14 mouse cellular contexts compared by ENCODE assay signal in the genomic region with DNA sequence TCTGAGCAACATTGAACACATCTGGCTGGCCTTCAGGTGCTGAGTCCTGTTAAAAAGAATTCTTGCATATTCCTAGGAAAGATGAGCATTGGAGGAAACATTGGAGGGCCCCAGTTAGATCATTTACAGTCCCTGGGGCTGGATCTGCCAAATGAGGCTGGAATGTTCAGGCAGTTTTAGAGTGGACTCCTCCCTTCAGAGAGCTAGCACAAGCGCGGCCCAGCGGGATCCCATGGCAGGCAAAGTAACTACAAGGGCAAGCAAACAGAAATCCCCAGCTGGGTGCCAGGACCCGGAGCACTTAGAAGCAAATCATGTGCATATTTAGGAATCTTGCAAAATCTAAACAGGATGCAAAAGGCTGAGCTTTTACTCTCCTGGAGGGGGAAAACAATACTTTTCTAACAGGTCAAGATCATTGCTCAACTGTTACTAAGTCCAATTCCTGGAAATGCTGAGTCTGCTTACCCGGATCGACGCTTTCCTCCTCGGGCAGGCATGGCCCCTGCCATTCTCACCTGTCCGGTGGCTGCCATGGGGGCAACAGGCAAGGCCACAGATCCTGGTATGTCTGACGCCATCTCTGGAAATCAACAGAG. TPM values are rescaled to one million over a fixed set of nuclear protein-coding genes. Genes with fewer than 3 reads are reported as not detected.
DNase-seq lines count a peak whose midpoint lies in the region; ATAC-seq and TF ChIP-seq lines count a peak whose summit lies in the region.
"Had no signal": no experiment of that assay in that cellular context is flagged by ENCODE, and none has a peak within 500 bp of the region (broad histone marks: within the 10 kb centered on the region; RNA-seq: fewer than 3 reads in every experiment).

No protein-coding gene starts in this region.

- no peaks in the 10 kb centered on the region for H3K9me3 ChIP-seq in embryonic facial prominence, embryonic 12.5 days
- no peaks in the 10 kb centered on the region for H3K9me3 ChIP-seq in lung, postnatal 0 days (ENCODE audit: low read length)
- H3K9me3 ChIP-seq: limb, embryonic 15.5 days; megakaryocyte, embryonic 14.5 days; neural tube, embryonic 12.5 days had no signal

- peak; percentile 35 for DNase-seq in adrenal gland, postnatal 10 days
- no peak for DNase-seq in adrenal gland, adult 18-20 months (ENCODE audit: low spot score in 2 of 2)
- DNase-seq in left cerebral cortex, adult 2 months (ENCODE audit: extremely low spot score in 1 of 2, low spot score in 2 of 2), result no peak
- DNase-seq in left cerebral cortex, postnatal 36 days (ENCODE audit: low spot score in 2 of 2), result no peak
- DNase-seq in lung, postnatal 0 days (ENCODE audit: low spot score), result peak; percentile 35
- no peak for DNase-seq in cerebellum, adult 2 months
- no peak for DNase-seq in ovary, postnatal 14 days (ENCODE audit: low spot score)
- DNase-seq: adrenal gland, adult 8-10 months; cerebellum, adult 9-11 months; right cerebral cortex, postnatal 4 days had no signal

- no peak overlapping the region for H3K9ac ChIP-seq in embryonic facial prominence, embryonic 12.5 days
- no peak overlapping the region for H3K9ac ChIP-seq in lung, postnatal 0 days (replicated peaks; ENCODE audit: low read depth)
- H3K9ac ChIP-seq: limb, embryonic 15.5 days; neural tube, embryonic 12.5 days had no signal

- no peak overlapping the region for H3K4me2 ChIP-seq in embryonic facial prominence, embryonic 12.5 days (replicated peaks)
- H3K4me2 ChIP-seq in lung, postnatal 0 days (replicated peaks; ENCODE audit: low read depth, low read length), result no peak overlapping the region
- H3K4me2 ChIP-seq: limb, embryonic 15.5 days; neural tube, embryonic 12.5 days had no signal

- no peak for TF ChIP-seq POLR2A in cerebellum, adult 2 months (IDR thresholded peaks at IDR 0.05; ENCODE audit: borderline replicate concordance, insufficient read depth, low read length)

- TF ChIP-seq EP300 in lung, postnatal 0 days (IDR thresholded peaks at IDR 0.05), result no peak

- no peaks in the 10 kb centered on the region; the same call in 1 of the 2 replicates for H3K4me1 ChIP-seq in embryonic facial prominence, embryonic 12.5 days
- H3K4me1 ChIP-seq in lung, postnatal 0 days (ENCODE audit: insufficient read depth, low read depth, low read length), result no peaks in the 10 kb centered on the region
- no peaks in the 10 kb centered on the region for H3K4me1 ChIP-seq in cerebellum, adult 2 months (ENCODE audit: control insufficient read depth, insufficient read depth, low read length)
- H3K4me1 ChIP-seq: limb, embryonic 15.5 days; neural tube, embryonic 12.5 days had no signal

- WGBS in embryonic facial prominence, embryonic 12.5 days, result 60% methylated on average over 10 of the region's 10 CpGs
- 60% methylated on average over 10 of the region's 10 CpGs for WGBS in lung, postnatal 0 days
- WGBS in cerebellum, adult 2 months, result 86% methylated on average over 10 of the region's 10 CpGs

- no peak for ATAC-seq in embryonic facial prominence, embryonic 12.5 days (ENCODE audit: insufficient number of reproducible peaks, insufficient read depth, low FRiP score, low TSS enrichment)
- ATAC-seq in lung, postnatal 0 days, result peak; percentile 41

- no peak overlapping the region for H3K4me3 ChIP-seq in left cerebral cortex, adult 2 months
- no peak overlapping the region for H3K4me3 ChIP-seq in embryonic facial prominence, embryonic 12.5 days
- no peak overlapping the region for H3K4me3 ChIP-seq in lung, postnatal 0 days (ENCODE audit: low read depth, low read length)
- H3K4me3 ChIP-seq in cerebellum, adult 2 months (replicated peaks; ENCODE audit: insufficient read depth, low read depth, low read length), result no peak overlapping the region
- H3K4me3 ChIP-seq: limb, embryonic 15.5 days; megakaryocyte, embryonic 14.5 days; neural tube, embryonic 12.5 days had no signal

- H3K36me3 ChIP-seq in embryonic facial prominence, embryonic 12.5 days, result peaks cover 10% of the 10 kb centered on the region; the same call in 1 of the 2 replicates
- H3K36me3 ChIP-seq in lung, postnatal 0 days (ENCODE audit: insufficient read depth, low read length), result no peaks in the 10 kb centered on the region
- H3K36me3 ChIP-seq: limb, embryonic 15.5 days had no signal

- H3K27ac ChIP-seq in left cerebral cortex, adult 2 months, result peak overlapping the region; percentile 28; the same call in 1 of the 2 replicates
- H3K27ac ChIP-seq in embryonic facial prominence, embryonic 12.5 days, result peak overlapping the region; percentile 30; the same call in 1 of the 2 replicates
- no peak overlapping the region for H3K27ac ChIP-seq in lung, postnatal 0 days (ENCODE audit: low read length)
- no peak overlapping the region for H3K27ac ChIP-seq in cerebellum, adult 2 months (ENCODE audit: insufficient read depth, low read length)
- H3K27ac ChIP-seq: limb, embryonic 15.5 days; neural tube, embryonic 12.5 days had no signal

- H3K27me3 ChIP-seq in embryonic facial prominence, embryonic 12.5 days, result no peaks in the 10 kb centered on the region
- no peaks in the 10 kb centered on the region for H3K27me3 ChIP-seq in lung, postnatal 0 days (replicated peaks; ENCODE audit: insufficient read depth, low read length)
- H3K27me3 ChIP-seq in cerebellum, adult 2 months (ENCODE audit: control insufficient read depth, insufficient read depth, low read length), result no peaks in the 10 kb centered on the region
- H3K27me3 ChIP-seq: limb, embryonic 15.5 days; neural tube, embryonic 12.5 days had no signal

- no peak for TF ChIP-seq CTCF in left cerebral cortex, adult 2 months (IDR thresholded peaks at IDR 0.05)
- no peak for TF ChIP-seq CTCF in lung, postnatal 0 days (IDR thresholded peaks at IDR 0.05)
- no peak for TF ChIP-seq CTCF in cerebellum, adult 2 months (IDR thresholded peaks at IDR 0.05; ENCODE audit: borderline replicate concordance, insufficient read depth, low read depth, low read length)

- intact Hi-C loops in left cerebral cortex, adult 2 months (cut with DNase I), result no loop called here
- intact Hi-C loops in left cerebral cortex, postnatal 36 days (cut with DNase I), result no loop called here

RNA-seq across cellular contexts. Expression of a gene that starts 48.8 kb away (rescaled TPM):
- total RNA-seq in adrenal gland, postnatal 10 days (2021), result 10 to 100 TPM; 26.6 to 27.5 TPM
- total RNA-seq in adrenal gland, adult 18-20 months (2021), result 10 to 100 TPM; 34.9 to 36.4 TPM
- total RNA-seq in left cerebral cortex, adult 2 months (2021), result 100 to 1,000 TPM; 253 to 266 TPM
- 100 to 1,000 TPM; 224 to 265 TPM for total RNA-seq in left cerebral cortex, postnatal 36 days (2021)
- polyA plus RNA-seq in embryonic facial prominence, embryonic 12.5 days (2016; fragmentation: Nextera tagmentation; extraction: Ambion mirVana), result 26.0 and 27.8 TPM in 2 replicates
- 0.63 and 0.78 TPM in 2 replicates for polyA plus RNA-seq in lung, postnatal 0 days (2015; fragmentation: Nextera tagmentation; extraction: Ambion mirVana)
- 57.0 and 60.9 TPM in 2 replicates for polyA plus RNA-seq in cerebellum, adult 2 months (2012; rRNA removed)

Comparison
In these comparisons a context has a peak if more than half of its experiments do, and no peak if none do; other contexts are left out.
1. DNase-seq: peak in adrenal gland, postnatal 10 days (single experiment) and lung, postnatal 0 days (single experiment); none in adrenal gland, adult 18-20 months (0 of 2), left cerebral cortex, adult 2 months (0 of 2), left cerebral cortex, postnatal 36 days (0 of 2), cerebellum, adult 2 months (0 of 2) and ovary, postnatal 14 days (single experiment).
2. H3K27ac ChIP-seq: peak in left cerebral cortex, adult 2 months (single experiment) and embryonic facial prominence, embryonic 12.5 days (single experiment); none in lung, postnatal 0 days (single experiment) and cerebellum, adult 2 months (single experiment).
3. RNA of a gene that starts 48.8 kb away (total RNA-seq): 253 to 266 TPM in left cerebral cortex, adult 2 months and 224 to 265 TPM in left cerebral cortex, postnatal 36 days; 34.9 to 36.4 TPM in adrenal gland, adult 18-20 months and 26.6 to 27.5 TPM in adrenal gland, postnatal 10 days; every median in the first group is over 4 times any median in the second.